Mouse (Mus musculus) retina, embryonic 14.5 days (tissue): ENCODE results near the gene Efna5.
A peak's percentile ranks its signal among the peaks of the same experiment; 100 is the strongest.

ENCODE experiments used
- DNase-seq: peaks from one replicate; pipeline ENCODE4 v3.0.0-alpha.2; 2015; ENCODE audit warnings: low spot score

The Efna5 gene

DNA sequence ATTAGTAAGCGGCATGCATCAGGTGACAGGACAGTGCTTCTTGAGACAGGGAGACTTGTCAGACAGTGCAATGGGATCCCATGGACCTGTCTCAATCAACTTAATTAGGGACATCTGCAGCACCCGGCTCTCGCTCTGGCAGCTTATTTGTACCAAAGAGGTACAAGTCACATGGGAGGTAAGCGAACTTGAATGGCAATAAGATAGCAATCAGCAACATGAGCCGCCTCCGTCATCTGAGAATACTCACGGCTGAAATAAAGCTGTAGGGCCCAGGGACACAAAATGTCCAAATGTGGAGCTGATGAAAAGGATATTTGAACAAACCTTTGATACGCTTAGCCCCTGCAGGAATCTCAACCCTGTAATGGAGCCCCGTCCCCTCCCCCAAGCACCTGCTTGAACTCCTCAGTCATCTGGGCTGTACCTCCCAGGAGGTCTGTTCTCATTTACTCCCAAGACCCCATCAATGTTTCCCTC is 186.1 kb downstream of the Efna5 start:
- DNase-seq: no peak

DNA sequence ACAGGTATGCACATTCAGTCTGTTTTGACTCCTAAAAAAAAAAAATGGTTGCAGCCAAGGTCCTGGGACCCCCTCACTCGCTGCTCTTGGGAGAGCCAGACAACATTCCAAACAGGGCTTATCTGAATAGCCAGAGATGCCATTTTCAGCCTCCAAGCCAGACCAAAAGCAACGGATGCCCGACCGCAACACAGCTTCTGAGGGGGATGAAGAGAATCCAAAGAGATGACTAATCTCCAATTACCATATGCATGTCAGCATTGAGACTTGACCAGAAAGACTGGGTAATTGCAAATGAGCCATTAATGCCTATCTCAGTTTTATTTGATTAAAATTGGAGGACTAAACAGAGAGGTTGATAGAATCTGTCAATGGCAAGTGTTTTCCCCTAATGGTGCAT is 188.9 kb downstream of the Efna5 start:
- DNase-seq: no peak

DNA sequence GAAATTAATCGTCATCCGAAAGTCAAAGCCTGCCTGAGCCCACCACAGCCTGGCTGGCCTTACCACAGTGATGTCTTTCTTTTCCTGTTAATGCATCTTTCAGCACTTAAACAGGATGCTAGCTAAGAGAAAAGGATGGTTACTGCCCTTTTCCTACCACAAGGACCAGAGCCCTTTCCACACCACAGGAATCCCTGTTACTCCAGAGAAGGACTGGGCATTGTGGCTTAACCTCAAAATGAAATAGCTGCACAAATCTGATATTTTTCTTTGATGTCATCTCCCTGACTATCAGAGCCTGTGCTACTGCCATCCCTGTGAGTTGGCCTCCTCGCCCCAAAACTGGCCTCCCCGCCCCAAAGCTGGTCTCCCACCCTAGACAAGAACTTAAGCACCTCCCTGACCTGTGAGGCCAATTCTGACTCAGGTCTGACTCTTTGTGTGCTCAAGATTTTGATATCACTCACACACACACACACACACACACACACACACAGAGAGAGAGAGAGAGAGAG is 189.9 kb downstream of the Efna5 start:
- DNase-seq: no peak

DNA sequence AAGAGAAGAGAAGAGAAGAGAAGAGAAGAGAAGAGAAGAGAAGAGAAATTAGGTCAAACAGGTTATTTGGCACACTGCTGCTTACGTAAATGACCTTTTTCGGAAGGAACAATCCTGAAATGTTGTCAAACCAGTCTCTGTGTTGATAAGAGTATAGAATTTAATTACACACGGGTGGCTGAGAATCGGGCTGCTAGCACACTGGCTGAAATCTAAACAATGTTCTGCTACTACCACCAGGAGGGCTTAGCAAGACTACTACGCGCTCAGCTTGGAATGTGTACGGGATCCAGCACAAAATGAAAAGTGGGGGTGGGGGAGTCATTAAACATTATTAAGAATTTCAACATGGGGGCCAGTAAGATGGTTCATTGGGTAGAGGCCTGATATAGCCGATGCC is 190.9 kb downstream of the Efna5 start:
- DNase-seq: no peak

DNA sequence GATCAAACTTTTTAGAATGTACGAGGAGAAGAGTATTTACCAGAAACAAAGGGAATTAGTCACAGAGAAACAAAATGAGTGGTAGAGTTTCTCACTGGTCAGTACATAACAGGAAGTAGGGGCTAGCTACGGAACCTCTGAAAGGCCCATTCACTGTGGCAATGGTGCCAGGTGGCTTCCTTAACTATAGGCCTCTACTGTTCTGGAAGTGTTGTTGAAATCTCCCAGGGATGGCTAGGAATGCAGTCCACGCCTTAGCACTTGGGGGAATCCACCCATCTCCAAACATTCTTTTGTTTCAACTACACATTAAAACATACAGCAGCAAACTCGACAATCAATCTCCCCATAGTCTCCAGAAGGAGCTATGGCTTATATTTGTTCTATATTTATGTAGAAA is 191.5 kb downstream of the Efna5 start:
- DNase-seq: no peak

DNA sequence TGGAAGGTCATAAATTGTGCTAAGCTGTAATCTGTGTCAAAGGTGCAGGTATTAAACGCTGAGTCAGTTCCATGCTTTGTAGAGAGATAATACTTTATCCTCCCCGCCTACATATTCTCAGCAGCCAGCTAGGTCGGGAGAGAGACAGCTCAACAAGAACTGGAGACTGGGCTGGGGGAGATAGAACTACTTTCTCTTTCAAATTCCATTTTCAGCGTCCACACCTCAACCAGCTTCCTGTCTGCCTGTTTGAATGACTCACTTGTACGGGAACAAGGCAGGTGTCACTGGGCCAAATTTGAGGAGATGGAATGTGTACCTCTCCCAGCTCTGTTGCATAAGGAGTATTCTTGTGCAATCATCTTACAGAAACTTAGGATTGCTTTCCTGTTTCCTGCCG is 193.7 kb downstream of the Efna5 start:
- DNase-seq: no peak

DNA sequence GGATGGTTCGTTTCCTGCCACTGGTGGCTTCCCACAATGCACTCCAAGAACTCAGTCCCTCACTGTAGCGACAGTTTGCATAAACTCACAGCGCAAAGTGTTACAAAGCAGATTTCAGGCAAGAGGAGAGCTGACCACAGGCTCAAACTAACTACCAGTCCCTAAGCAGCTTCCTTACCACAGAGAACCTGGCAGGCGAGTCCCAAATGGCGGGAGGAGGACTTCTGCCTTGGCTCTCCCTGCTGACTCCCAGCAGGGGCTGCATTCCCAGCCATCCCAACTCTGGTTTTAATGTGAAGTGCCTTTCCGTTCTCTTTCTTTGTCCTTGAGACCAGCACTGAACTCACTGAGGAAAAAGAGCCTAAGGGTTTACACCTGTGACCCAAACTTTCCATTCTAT is 195.9 kb downstream of the Efna5 start:
- no peak for DNase-seq

DNA sequence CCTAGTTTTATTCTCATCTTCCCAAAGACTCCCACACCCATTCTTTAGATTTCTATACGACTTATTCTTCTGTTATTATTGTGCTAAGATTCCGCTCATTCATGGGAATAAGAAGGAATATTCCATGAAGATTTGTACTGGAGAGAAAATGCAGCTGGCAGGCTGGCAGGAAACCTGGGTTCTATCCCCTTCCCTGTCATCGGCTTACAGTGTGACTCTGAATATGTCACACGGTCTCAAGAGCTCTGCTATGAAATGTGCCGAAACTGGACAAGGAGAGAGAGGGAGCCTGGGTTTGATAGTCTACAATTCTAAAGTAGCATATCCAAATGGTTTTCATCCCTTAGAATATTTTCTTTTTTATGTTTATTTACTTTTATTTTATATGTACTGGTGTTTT is 198.0 kb downstream of the Efna5 start:
- DNase-seq: no peak

DNA sequence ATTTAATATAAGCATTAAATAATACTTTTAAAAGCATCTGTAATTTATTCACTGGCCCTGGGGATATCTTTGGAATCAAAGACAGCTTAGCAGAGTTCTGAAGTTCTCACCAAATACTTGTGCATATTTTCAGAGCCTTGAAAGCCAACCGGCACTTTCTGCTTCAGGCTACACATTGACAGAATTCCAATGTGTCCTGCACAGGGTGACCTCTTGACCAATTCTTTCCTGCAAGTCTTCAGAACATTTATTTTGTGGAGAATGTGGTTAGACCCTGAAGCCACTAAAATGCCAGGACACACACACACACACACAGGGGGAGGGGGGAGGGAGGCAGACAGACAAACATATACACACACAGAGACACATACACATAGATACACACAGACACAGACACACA is 199.4 kb downstream of the Efna5 start:
- DNase-seq: no peak

DNA sequence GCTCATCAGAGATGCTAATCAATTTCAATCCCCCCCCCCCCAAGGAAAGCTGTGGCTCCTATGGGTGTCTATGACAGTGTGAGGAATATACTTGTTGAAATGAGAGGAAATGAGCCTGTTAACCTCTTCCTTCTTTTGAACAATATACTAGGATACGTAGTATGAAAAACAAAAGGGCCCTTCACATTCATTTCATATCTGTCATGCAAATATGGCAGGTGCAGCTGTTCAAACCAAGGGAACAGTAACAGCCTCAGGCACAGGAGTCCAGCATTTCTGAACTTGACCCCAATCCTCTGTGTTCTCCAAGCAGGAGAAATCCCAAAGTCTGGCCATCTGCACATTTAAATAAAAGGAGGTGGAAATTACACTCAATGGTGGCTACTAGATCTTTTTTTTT is 200.4 kb downstream of the Efna5 start:
- peak; percentile 54 for DNase-seq

DNA sequence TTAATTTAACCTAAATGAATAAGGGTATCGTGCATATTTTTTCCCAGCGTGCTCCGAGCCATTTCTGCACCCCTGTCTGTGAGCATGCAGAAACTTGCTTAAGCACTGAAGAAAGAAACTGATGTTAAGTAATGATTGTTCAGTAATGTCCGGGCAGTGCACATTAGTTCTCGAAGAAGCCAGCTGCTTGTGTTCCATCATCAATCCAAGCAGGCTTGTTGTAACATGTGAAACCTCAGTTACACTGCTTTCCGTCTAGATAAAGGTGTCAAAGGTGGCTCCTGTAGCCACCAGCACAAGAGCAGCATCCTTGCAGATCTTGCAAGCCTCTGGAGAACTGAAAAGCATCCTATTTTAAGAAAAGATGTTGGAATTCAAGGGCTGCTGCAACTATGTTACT is 204.3 kb downstream of the Efna5 start:
- DNase-seq: no peak

DNA sequence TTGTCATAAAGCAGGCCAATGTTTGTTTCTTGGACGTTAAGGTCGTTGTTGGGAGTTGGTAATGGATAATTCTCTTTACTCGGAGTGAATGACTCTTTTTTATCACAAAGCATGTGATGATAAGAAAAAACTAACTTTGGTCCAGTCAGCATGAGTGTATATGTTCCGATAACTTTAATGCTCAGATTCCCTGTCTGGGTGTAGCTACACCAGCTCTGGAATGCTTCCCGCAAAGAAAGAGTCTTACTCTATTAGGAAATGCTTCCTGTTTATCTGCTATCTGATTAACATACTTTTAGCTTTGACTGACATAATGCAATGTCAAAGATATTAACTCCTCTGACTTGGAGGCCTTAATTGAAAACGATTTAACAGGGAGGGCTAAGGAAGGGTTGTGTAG is 204.7 kb downstream of the Efna5 start:
- no peak for DNase-seq

DNA sequence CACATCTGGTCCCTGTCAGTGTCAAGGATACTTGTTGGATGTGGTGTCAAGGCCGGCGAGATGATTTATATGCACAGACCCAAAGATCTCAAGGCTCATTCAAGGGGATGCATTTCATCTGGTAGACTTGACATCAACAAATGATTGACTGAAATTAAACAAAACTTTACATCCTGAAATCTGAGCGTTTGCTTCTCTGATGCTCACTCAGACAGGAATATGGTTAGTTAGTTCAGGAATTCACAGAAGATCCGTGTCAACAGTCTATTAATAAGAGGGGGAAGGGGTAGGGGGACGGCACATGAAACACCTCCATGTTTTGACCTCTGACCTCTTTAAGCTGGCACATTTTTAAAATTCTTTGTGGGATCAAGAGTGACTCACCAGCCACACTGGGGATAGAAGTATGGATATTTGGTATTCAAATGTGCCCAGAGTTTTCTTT is 205.3 kb downstream of the Efna5 start:
- DNase-seq: no peak

DNA sequence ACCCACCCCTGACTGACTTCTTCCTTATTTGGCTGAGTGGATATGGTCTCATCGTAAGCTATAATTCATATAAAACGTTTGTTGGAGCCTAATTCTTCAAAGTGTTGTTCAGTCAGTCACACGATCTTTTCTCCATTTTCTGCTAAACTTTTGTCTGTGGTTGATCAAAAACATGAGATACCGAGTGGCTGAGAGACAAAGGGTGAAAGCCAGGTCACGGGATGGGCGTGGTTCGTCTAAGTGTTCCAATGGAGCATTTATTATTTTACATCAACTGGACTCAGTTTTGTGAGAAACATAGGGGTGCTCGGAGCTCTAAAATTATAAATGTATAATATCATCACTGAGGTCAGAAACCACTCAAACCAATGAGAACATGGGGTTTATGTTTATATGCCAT is 209.0 kb downstream of the Efna5 start:
- DNase-seq: no peak

DNA sequence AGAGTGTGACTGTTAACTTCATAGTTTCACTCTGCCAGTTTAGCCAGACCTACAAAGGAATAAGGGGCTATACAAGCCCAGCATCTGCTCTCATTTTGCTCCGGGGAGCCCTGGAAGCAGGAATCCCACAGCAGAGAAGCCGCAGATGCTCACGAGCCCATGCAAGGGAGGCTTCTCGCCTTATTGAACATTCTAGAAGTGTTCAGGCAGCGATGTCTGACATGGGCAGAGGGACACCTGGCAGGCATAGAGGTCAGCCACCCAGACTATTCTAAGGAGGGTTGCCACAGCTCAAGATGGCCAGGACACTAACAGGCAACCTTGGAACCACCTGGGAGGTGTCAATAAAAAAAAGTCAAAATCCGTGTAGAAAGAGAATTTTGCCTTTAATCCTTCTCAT is 214.4 kb downstream of the Efna5 start:
- DNase-seq: no peak

DNA sequence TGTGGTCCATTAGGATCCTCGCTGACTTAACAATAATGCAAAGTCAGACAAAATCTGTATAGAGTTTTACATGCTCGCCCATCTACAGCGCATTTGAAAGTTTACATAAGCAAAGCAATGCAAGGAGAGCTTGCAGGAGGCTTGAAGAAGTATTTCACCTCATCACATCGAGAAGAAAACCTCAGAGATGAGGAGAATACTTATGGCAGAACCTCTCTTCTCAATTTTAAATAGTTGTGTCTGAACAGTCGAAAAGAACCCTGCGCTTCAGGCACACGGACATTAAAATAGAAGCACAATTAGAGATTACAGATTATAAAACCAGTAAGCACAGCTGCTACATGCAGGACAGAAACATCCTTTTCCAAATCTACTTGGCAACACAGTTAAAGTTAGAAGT is 215.3 kb downstream of the Efna5 start:
- no peak for DNase-seq

DNA sequence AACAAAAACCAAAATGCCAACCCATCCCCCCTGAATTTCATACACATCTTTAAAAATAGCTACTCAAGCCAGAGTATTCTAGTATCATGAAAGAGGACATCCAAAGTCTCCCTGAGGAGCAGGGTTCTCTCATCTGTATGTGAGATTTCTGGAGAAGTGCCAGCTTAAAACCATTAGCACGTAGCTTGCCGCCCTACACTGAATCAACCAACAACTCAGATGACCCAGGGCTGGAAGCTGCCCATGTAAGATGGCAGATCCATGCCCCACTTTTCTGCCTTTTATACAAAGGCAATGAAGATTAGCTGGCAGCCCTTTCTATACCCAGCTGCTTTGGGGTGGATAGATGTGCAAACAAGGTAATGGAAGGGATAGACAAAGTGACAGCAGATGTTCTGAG is 216.4 kb downstream of the Efna5 start:
- DNase-seq: no peak

DNA sequence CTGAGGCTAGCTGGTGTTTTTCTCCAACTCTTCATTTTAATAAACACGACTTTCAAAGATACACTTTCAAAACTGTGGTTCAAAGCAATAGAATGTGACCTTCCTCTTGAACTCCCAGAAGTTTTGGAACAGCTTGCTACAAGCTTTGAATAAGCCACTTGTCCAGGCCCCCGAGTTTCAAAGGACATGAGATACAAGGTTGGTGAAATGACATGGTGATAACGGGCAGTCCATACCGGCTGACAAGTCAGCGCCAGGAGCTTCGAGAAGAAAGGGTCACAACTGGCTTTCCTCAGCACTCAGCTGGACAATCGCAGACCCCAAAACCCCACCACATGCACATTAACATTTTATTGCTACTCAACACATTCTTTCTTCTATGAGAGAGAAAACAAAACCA is 219.3 kb downstream of the Efna5 start:
- no peak for DNase-seq

DNA sequence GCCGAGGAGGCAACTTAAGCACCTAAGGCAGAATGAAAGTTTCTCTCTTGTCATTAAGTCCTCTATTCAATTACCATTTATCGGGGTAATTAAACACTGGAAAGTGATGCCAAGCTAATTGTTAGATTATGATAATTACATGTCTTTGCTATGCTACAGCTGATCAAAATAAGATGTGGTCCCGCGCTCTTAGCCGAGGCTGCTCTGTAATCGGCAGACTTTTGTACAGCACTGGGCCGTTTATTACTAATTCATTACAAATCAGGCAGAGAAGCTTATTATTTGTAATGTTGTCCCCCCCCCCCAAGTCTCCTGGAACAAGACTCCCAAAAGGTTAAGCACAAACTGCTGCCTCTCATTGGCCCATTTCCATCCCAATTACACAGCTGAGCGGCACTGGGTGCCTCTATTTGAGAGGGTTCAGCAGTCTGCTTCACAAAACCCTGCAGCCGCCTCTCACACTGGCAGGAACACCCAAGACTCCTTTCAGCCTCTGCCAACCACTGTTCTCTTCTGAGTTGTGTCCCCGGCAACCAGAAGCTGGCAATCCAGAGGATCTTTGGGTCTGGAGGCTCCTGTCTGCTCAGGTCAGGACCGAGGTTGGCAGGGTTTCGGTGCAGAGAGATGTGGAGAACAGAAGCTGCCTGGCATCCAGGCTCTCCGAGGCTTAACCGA is 221.5 kb downstream of the Efna5 start:
- peak; percentile 18 for DNase-seq

DNA sequence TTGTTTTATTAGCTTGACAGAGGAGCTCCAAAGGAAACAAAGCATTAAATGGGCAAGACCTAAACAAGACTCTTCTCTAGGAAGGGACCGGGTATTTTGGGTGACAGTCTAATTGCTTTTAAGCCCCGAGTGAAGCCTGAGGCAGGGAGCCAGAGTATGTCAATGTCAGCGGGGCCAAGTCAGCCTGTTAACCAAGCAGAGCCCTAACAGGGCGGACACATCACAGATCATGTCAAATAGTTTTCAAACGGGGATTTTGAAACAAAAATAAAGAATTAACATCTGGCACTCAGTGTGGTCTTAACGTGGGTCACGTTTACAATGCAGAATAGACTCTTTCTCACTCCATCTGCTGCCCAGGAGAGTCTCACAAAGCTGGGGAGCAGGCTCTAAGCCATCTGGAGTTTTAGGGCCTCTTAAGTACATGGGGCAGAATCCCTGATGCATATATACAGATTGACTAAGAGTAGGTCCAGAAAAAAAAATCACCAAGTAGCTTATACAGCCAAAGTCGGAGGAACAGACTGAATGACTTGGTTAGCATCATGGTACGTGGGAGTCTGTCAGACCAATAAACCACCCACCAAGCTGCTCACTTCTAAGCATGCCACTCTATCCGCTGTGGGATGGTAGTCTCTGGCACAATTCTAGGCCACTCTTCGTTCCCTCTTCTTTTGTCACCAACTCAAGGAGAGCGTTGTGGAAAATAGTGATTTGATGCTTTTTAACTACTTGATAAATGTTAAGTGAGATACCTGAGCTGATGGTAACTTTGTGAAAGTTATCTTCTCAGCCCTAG is 223.1 kb downstream of the Efna5 start:
- no peak for DNase-seq

DNA sequence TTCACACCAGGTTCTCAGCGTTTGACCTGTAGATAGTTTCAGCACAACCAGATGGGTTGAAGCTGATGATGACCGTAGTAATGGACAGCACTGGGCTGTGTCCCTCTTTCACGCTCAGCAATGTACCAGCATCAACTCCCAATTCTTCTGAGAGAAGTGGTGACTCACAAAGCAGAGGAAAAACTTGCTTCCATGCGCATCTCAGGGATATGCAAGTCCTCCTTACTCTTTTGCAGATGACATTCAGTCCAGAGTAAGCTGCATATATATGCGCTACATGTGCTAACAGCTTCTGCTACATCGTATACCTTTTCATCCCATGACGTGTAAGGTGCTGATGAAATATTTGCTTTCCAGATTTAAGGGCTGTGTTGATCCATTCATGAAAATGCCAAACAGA is 224.1 kb downstream of the Efna5 start:
- DNase-seq: no peak

DNA sequence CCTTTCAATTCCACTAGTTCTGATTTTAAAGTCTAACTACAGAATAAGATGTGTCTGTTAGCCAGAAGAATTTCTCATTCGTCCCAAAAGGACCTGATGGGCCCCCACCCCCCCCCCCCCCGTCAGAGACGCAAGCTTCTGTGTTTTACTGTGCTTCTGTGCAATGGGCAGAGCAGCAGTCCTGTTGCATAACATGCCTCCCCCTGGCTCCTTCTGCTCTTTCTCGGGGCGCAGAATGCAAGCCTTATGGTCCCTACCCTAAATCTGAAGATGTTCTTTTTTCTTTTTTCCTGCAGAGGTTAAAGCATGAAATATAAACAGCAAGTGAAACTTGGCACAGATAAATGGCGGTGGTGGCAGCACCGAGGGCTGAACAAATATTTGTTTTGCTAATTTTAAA is 224.5 kb downstream of the Efna5 start:
- no peak for DNase-seq

DNA sequence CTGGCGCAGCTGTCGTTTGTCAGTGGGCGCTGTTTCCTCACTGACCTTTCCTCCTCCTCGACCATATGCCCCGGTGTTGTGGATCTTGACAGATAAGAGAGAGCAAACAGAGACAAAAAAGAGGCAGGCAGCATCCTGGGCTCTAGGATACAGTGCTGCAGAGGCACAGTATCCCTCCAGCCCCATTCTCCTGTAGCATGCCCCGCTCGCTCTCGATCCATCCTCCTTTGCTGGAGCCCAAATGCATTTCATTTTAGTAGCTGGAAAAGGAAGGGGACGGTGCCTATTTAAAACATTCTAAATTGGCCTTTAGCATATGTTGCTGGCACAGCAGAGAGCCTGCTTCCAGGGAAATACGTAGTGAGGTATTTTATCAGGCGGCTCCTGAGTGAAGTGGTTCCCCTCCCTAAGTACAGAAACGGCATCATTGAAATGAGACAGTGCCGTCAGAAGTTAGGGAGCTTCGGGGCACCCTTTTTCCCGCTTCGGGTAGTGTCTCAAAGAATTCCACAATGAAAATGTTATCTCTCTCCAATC is 225.2 kb downstream of the Efna5 start:
- no peak for DNase-seq
